Mouse (Mus musculus) forebrain, embryonic 12.5 days (tissue): ENCODE data around the gene Dock9. TPM values are rescaled to one million over a fixed set of nuclear protein-coding genes. Genes with fewer than 3 reads are reported as not detected.
"Not testable (repeated sequence)": the region's sequence is repeated elsewhere in the genome, so short reads cannot be mapped to it uniquely, and the experiment has no call there.

ENCODE experiments used
- ATAC-seq: fragments of 200-750 bp; cut with Nextera tagmentation; 2 replicates; pipeline ENCODE4 v1.8.0; 2017; ENCODE audit warnings: moderate TSS enrichment; ENCODE audit not compliant: low FRiP score
- H3K27ac ChIP-seq: fragments of 300-500 bp; sonication (generic); 2 replicates; pipeline ENCODE4 v1.5.1; 2016; ENCODE audit warnings: mild to moderate bottlenecking
- H3K27me3 ChIP-seq: fragments of 300-500 bp; sonication (generic); 2 replicates; pipeline ENCODE4 v1.6.1; 2016; ENCODE audit warnings: mild to moderate bottlenecking
- H3K36me3 ChIP-seq: fragments of 300-500 bp; sonication (generic); replicated peaks from 2 replicates; pipeline ENCODE4 v1.6.1; 2016; ENCODE audit warnings: mild to moderate bottlenecking
- H3K4me1 ChIP-seq: fragments of 300-500 bp; sonication (generic); 2 replicates; pipeline ENCODE4 v1.6.1; 2016
- H3K4me2 ChIP-seq: fragments of 300-500 bp; sonication (generic); 2 replicates; pipeline ENCODE4 v1.6.1; 2016; ENCODE audit warnings: mild to moderate bottlenecking, moderate library complexity
- H3K4me3 ChIP-seq: fragments of 300-500 bp; sonication (generic); replicated peaks from 2 replicates; pipeline ENCODE4 v1.5.1; 2016; ENCODE audit warnings: mild to moderate bottlenecking
- H3K9ac ChIP-seq: fragments of 300-500 bp; sonication (generic); 2 replicates; pipeline ENCODE4 v1.6.1; 2016; ENCODE audit warnings: mild to moderate bottlenecking
- H3K9me3 ChIP-seq: fragments of 300-500 bp; sonication (generic); 2 replicates; pipeline ENCODE4 v1.6.1; 2016
- WGBS: fragments of 180-500 bp; shearing (Covaris S2); methylation state at CpG from one replicate; pipeline ENCODE4 v1.1.7; 2016; 5-methylcytosine and 5-hydroxymethylcytosine counted together
- polyA plus RNA-seq: library from polyadenylated mRNA; unstranded; fragments of >200 nt; fragmentation: Nextera tagmentation; extraction: Ambion mirVana; gene quantifications from 2 replicates; pipeline ENCODE4 v1.2.1, GENCODE M21; 2016

Dock9 gene
- polyA plus RNA-seq, 1 experiment from 2014 or later, result 4.8 TPM

GRCm38 (mm10) chr14:121644302-121644701 is 153.3 kb downstream of the Dock9 start:
- Histone ChIP-seq H3K4me2 (no peak overlapping the region), H3K27me3 (no peaks in the 10 kb centered on the region), H3K9ac (no peak overlapping the region), H3K27ac (no peak overlapping the region), H3K36me3 (no peaks in the 10 kb centered on the region), H3K4me1 (no peaks in the 10 kb centered on the region; the same call in 1 of the 2 replicates), H3K4me3 (no peak overlapping the region), H3K9me3 (no peaks in the 10 kb centered on the region)
- 73% methylated on average over 2 of the region's 2 CpGs for WGBS
- ATAC-seq, result no peak

DNA sequence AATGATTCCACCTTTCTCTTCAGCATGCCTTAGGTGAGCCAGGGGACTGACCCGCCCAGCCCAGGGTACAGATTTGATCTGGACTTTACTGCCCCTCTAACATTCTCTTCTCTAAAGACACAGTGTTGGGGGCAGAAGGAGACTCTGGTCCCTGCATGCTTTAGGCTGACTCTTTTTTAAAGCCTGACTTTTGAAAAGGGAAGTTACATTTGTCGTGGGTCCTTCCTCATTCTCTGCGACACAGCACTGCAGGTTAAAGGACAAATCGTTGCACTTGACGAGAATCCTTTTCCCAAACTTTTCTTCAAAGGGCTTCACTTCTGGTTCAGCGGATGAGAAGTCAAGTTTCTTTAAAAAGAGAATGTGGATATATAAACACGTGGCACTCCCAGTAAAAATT is 156.4 kb downstream of the Dock9 start:
- H3K9me3 ChIP-seq, result no peaks in the 10 kb centered on the region
- 81% methylated on average over 7 of the region's 7 CpGs for WGBS
- H3K4me3 ChIP-seq, result no peak overlapping the region
- H3K27me3 ChIP-seq, result no peaks in the 10 kb centered on the region
- H3K4me2 ChIP-seq, result no peak overlapping the region
- H3K27ac ChIP-seq, result no peak overlapping the region
- no peaks in the 10 kb centered on the region for H3K4me1 ChIP-seq
- H3K36me3 ChIP-seq, result peaks cover 6% of the 10 kb centered on the region; the same call in 1 of the 2 replicates
- no peak overlapping the region for H3K9ac ChIP-seq
- ATAC-seq, result no peak

DNA sequence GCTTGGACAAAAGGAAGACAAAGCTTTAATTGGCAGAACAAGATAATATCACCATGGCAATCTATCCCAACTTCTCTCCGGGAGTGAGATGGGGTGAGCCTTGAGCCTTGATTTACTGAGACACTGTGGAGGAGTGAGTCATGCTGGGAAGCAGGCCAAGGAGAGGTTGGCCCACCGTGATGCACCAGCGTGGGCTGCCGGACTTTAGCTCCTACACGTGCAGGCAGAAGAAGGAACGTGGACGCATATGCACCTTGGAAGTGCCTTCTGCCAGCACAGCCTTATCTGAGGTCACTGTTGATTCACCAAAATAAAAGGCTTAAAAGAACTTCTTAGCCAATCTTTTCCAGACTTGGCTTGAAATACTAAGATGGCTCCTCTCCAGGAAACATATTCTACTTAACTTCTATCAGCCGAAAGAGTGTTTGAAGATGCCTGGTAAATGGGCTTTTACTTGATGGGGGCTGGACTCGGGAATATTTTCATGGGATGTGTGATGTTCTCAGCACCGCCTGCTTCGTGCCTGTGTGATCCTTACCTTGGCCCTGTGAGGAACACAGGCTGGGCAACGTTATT is 160.6 kb downstream of the Dock9 start:
- Histone ChIP-seq H3K9me3 (no peaks in the 10 kb centered on the region), H3K27ac (no peak overlapping the region), H3K4me2 (no peak overlapping the region), H3K4me3 (no peak overlapping the region), H3K27me3 (no peaks in the 10 kb centered on the region), H3K4me1 (no peaks in the 10 kb centered on the region), H3K36me3 (peaks cover 6% of the 10 kb centered on the region; the same call in 1 of the 2 replicates), H3K9ac (no peak overlapping the region)
- WGBS, result 90% methylated on average over 12 of the region's 12 CpGs
- no peak for ATAC-seq

GRCm38 (mm10) chr14:121634736-121635430 is 162.8 kb downstream of the Dock9 start:
- peaks cover 6% of the 10 kb centered on the region; the same call in 1 of the 2 replicates for H3K36me3 ChIP-seq
- ATAC-seq, result no peak
- 92% methylated on average over 11 of the region's 11 CpGs for WGBS
- H3K4me2 ChIP-seq, result no peak overlapping the region
- no peak overlapping the region for H3K9ac ChIP-seq
- no peak overlapping the region for H3K4me3 ChIP-seq
- H3K27ac ChIP-seq, result no peak overlapping the region
- H3K27me3 ChIP-seq, result no peaks in the 10 kb centered on the region
- no peaks in the 10 kb centered on the region for H3K4me1 ChIP-seq
- no peaks in the 10 kb centered on the region for H3K9me3 ChIP-seq

GRCm38 (mm10) chr14:121634093-121634735 is 163.4 kb downstream of the Dock9 start:
- H3K4me1 ChIP-seq, result no peaks in the 10 kb centered on the region
- H3K4me3 ChIP-seq, result no peak overlapping the region
- peaks cover 6% of the 10 kb centered on the region; the same call in 1 of the 2 replicates for H3K36me3 ChIP-seq
- no peak for ATAC-seq
- H3K27me3 ChIP-seq, result no peaks in the 10 kb centered on the region
- WGBS, result 88% methylated on average over 14 of the region's 14 CpGs
- no peak overlapping the region for H3K4me2 ChIP-seq
- H3K9ac ChIP-seq, result no peak overlapping the region
- H3K27ac ChIP-seq, result no peak overlapping the region
- H3K9me3 ChIP-seq, result no peaks in the 10 kb centered on the region

- Histone ChIP-seq H3K27me3 (no peaks in the 10 kb centered on the region), H3K9ac (no peak overlapping the region), H3K9me3 (no peaks in the 10 kb centered on the region), H3K4me3 (no peak overlapping the region), H3K4me2 (no peak overlapping the region), H3K27ac (no peak overlapping the region), H3K4me1 (no peaks in the 10 kb centered on the region), H3K36me3 (no peaks in the 10 kb centered on the region)
- ATAC-seq, result no peak
- WGBS, result 97% methylated on average over 8 of the region's 8 CpGs
These were observed 165.7 kb downstream of the Dock9 start for GRCm38 (mm10) chr14:121631934-121632333.

DNA sequence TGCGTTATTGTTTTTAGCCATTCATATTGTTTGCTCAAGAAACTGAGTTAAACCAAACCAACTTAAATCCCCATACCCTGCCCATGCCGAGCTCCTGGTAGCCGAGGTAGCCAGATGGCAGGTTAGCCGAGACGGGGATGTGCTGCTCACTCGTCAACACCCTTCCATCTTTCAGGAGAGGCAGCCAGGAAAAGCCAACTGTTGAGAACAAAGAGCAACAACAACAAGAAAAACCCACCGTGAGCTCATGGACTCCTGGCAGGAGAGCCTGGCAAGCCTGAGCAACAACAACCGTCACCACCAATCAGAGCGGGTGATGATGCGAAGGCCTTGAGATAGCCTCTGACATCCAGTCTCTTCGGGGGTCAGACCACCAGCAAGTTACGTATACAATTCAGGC is 170.9 kb downstream of the Dock9 start:
- Histone ChIP-seq H3K9ac (no peak overlapping the region), H3K4me1 (no peaks in the 10 kb centered on the region), H3K9me3 (no peaks in the 10 kb centered on the region), H3K27ac (no peak overlapping the region), H3K27me3 (no peaks in the 10 kb centered on the region), H3K36me3 (no peaks in the 10 kb centered on the region), H3K4me2 (no peak overlapping the region), H3K4me3 (no peak overlapping the region)
- 92% methylated on average over 12 of the region's 12 CpGs for WGBS
- no peak for ATAC-seq

DNA sequence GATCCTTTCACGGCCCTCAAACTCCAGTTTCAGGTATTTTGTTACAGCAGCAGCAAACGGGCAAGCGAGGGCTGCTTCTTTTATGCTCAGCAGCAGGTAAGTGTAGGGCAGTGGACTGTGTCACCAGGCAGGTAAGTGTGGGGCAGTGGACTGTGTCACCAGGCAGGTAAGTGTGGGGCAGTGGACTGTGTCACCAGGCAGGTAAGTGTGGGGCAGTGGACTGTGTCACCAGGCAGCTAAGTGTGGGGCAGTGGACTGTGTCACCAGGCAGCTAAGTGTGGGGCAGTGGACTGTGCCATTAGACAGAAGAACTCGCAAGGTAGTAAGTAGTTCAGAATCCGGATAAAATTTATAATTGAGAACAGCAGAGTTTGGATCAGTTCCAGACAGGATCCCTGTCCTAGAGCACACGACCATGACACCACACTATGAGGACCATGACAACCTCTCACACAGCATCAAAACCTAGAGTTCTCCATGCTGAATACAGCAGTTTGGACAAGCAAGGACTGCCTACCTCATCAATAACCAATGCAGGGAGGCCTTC is 173.6 kb downstream of the Dock9 start:
- H3K36me3 ChIP-seq, H3K27ac ChIP-seq, H3K9ac ChIP-seq, H3K4me2 ChIP-seq, H3K27me3 ChIP-seq, H3K9me3 ChIP-seq, H3K4me1 ChIP-seq, H3K4me3 ChIP-seq, ATAC-seq: not testable (repeated sequence)
- WGBS, result 92% methylated on average over 6 of the region's 6 CpGs

DNA sequence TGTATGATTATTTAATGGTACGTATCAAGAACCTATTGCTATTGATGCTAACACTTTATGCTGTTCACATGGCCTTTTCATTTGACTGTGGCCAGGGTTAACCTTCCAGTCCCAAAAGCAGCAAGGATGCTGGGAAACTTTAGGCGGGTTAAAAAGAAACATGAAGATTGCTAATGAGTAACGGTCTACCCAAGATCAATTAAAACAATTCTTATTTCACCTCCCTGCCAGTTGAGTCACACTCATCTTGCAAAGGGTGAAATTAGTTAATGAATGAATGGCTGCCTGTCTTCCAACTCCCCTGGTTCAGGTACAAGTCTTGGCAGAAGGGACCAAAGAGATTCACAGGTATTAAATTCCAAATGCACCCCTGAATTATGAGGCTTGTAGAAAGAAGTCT is 175.8 kb downstream of the Dock9 start:
- Histone ChIP-seq H3K4me1 (no peaks in the 10 kb centered on the region), H3K27me3 (no peaks in the 10 kb centered on the region), H3K9ac (no peak overlapping the region), H3K36me3 (no peaks in the 10 kb centered on the region), H3K4me2 (no peak overlapping the region), H3K9me3 (no peaks in the 10 kb centered on the region), H3K4me3 (no peak overlapping the region), H3K27ac (no peak overlapping the region)
- ATAC-seq, result no peak
- 86% methylated on average over 3 of the region's 3 CpGs for WGBS

DNA sequence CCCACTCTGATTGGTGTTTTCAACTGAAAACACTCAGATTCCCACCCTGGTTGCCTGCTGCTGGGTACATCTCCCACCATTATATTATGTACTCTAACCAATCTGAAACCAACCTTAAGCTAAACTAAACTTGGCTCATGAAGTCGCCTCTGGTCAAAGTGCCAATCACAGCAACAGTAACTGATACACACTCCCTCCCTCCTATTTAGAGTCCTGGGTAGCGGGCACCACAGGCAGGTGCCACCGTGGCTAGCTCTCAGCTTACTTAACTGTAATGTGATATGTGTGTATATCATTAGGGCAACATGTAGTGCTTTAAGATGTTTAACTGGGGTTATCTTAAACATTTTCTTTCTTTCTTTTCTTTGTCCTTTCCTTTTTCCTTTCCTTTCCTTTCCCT is 177.1 kb downstream of the Dock9 start:
- Histone ChIP-seq H3K27me3 (no peaks in the 10 kb centered on the region), H3K36me3 (no peaks in the 10 kb centered on the region), H3K9me3 (no peaks in the 10 kb centered on the region), H3K9ac (no peak overlapping the region), H3K4me2 (no peak overlapping the region), H3K27ac (no peak overlapping the region), H3K4me1 (no peaks in the 10 kb centered on the region), H3K4me3 (no peak overlapping the region)
- 92% methylated on average over 3 of the region's 3 CpGs for WGBS
- ATAC-seq, result no peak

DNA sequence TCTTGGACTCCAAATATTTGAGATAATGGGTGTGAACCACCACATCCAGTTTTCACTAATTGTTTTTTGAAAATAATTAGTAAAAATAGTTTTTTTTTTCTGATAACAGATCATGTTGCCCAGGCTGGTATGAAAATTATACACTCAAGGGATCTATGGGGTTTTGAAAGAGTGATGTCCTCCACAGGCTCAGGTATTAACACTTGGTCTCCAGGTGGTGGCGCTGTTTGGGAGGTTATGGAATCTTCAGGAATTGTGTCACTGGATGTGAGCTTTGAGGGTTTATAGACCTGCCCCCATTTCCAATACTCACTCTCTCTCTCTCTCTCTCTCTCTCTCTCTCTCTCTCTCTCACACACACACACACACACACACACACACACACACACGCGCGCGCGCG is 177.5 kb downstream of the Dock9 start:
- Histone ChIP-seq H3K36me3 (no peaks in the 10 kb centered on the region), H3K4me2 (no peak overlapping the region), H3K27ac (no peak overlapping the region), H3K4me3 (no peak overlapping the region), H3K9me3 (no peaks in the 10 kb centered on the region), H3K9ac (no peak overlapping the region), H3K27me3 (no peaks in the 10 kb centered on the region), H3K4me1 (no peaks in the 10 kb centered on the region)
- no peak for ATAC-seq
- over 99% methylated on average over 7 of the region's 7 CpGs for whole genome bisulfite sequencing

GRCm38 (mm10) chr14:121617645-121618390 is 179.8 kb downstream of the Dock9 start:
- Histone ChIP-seq H3K27ac (no peak overlapping the region), H3K4me2 (no peak overlapping the region), H3K27me3 (no peaks in the 10 kb centered on the region), H3K9me3 (no peaks in the 10 kb centered on the region), H3K9ac (no peak overlapping the region), H3K4me1 (no peaks in the 10 kb centered on the region), H3K4me3 (no peak overlapping the region), H3K36me3 (no peaks in the 10 kb centered on the region)
- ATAC-seq, result no peak
- WGBS, result 86% methylated on average over 4 of the region's 4 CpGs
